Mouse (Mus musculus) ES-E14 (cell line): ENCODE measurements at regions not wholly inside any gene's neighbourhood (a gene's known extent, or its start where the extent isn't known, plus 50 kb on each side); places are given as distances from the start of the nearest gene placed in this dataset.

Source experiments
- HCFC1 ChIP-seq: IDR thresholded peaks from 2 replicates; pipeline ENCODE4 v1.6.1; 2012; ENCODE audit warnings: low read length, inconsistent platforms, borderline replicate concordance; ENCODE audit not compliant: insufficient read depth
- MAFK ChIP-seq: IDR thresholded peaks from 2 replicates; pipeline ENCODE4 v1.6.1; 2014; ENCODE audit warnings: mild to moderate bottlenecking, low read depth, low read length, inconsistent platforms; ENCODE audit not compliant: insufficient read depth
- ZC3H11A ChIP-seq: IDR thresholded peaks from 2 replicates; pipeline ENCODE4 v1.6.1; 2012; ENCODE audit warnings: low read depth, mild to moderate bottlenecking, inconsistent platforms, low read length, borderline replicate concordance
- ZNF384 ChIP-seq: IDR thresholded peaks from 2 replicates; pipeline ENCODE4 v1.6.1; 2012; ENCODE audit warnings: low read depth, low read length, inconsistent platforms

- TF ChIP-seq MAFK (no peak), ZC3H11A (peak; percentile 45; the same call in 1 of the 2 replicates), HCFC1 (no peak), ZNF384 (no peak)
These were observed 240.2 kb upstream of the Ano5 start for GRCm38 (mm10) chr7:51270531-51271090.
